Mouse (Mus musculus): ENCODE data around the gene Mdga2.

Gene Mdga2

DNA sequence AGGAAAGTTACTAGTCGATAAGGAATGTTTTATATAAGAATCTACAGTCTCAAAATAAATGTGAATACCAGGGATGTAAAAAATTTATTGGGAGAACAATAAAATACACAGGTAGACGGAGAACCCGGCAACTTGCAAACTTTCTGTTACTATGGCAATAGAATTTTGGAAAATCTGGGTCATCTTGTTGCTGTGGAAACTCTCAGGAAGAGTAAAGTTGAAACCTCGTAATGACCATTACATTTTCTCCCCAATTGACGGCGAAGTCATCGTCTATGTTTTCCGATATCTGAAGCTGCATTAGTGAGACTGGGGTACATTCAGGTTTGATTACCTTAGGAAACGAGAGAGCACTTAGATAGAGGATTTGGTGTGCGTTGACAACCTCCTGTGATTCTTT is 514.0 kb downstream of the Mdga2 start:
- DNase-seq (ENCODE audit: low read depth in 2 of 2, low spot score in 2 of 2), result no peak

DNA sequence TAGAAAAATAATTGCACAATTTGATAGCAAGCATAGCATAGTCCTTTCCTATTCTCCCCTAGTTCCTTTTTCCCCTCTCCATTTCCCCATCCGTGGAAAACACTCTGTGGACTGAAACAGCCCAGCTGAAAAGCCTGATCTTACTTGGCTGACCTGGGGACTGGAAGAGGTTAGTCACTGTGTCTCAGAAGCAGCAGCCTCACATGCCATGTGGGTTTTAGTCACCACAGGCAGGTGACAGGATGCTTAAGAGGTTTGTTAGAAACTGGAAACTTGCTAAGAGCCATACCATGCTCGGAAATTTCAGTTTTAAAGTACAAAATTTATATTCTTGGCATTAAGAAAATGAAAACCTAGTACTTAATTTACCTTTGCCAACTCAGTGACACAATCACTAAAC is 514.9 kb downstream of the Mdga2 start:
- DNase-seq (ENCODE audit: low read depth in 2 of 2, low spot score in 2 of 2), result no peak

DNA sequence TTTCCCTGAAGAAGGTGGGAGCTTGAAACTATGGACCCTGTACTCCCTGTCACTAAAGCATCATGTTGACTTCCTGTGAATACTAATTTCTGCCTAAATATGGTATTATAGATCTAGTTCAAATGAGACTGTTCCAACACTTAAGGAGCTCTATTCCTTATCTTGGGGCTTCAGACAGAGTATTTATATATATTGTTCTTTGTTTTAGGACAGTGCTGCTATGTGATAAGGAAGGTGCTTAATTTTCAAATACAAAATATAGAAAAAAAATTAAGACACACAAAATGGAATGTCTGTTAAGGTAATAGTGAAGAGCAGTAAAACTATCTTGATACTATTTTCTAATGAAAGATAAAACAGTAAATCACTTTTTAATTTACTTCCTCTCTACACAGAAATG is 517.3 kb downstream of the Mdga2 start:
- no peak for DNase-seq (ENCODE audit: low read depth in 2 of 2, low spot score in 2 of 2)

DNA sequence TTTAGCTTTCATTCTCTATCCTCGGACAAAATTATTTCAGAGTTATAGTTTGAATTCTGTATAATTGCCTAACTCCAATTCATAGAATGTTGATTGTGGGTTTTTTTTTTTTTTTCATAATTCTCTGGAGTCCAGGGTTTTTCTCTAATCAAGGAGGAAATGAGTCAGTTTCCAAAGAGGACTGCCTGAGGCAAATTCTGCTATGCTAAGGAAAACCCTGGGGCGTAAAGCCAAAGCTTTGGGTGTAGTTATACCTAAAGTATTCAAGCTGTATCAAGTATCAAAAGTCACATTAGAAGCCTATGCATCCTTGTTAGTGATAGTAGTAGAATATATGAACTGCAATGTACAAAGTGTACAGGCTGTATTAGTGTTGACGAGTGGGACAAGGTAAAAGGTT is 519.6 kb downstream of the Mdga2 start:
- DNase-seq (ENCODE audit: low read depth in 2 of 2, low spot score in 2 of 2), result no peak

DNA sequence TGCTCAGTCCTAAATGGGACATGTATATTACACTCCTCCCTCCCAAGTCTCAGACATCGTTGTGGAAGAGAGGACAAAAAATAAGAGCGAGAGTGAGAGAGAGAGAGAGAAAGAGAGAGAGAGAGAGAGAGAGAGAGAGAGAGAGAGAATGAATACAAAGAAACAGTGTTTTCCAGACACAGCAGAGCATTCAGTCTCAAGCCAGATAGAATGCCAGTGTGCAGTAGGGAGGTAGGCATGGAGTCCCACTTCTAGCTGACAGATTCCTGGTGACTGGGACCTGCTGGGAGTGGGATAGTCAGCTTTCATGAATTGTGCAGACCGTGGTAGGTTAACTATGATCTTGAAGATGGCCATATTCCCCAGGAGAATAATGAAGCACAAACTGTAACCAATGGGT is 542.8 kb downstream of the Mdga2 start:
- no peak for DNase-seq (ENCODE audit: low read depth in 2 of 2, low spot score in 2 of 2)

DNA sequence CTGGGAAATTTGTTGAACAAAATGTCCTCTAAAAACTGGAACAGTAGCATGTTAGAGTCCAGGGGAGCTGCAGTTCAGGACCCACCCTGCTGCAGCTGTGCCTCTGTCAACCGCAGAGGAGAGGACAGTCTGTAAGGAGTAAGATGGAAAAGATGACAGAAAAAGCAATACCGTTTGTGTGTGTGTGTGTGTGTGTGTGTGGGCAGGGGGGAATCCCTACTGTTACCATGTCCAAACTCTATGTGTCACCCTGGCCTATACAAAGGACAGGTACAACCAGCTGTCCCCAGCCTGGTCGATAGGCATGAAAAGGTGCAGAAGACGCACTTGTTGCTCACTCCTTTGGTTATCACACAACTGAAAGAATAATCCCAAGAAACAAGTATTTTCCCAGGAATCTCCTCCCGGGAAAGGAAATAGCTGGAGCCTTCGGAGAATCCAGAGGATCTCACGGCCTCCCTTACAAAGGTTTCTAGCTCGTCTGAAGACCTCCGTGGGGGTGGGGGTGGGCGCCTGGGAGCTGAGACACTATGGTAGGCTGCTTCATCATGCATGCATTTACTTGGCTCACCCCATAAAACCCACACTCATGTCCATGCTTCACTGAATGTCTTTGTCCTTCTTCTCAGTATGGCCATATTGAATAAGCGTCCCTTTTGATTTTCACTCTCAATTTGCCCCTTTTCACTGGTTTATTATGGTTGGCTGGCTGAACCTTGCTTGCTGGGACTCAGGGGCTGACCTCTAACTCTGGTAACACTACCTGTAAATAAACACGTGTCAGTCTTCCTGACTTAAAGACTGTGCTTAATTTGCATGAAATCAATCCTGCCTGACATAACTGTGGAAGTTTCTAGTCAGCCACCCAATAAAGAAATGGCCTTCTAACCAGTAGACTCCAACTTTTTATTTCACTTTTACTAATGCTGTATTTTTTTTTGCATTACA is 573.5 kb downstream of the Mdga2 start:
- no peak for DNase-seq (ENCODE audit: low read depth in 2 of 2, low spot score in 2 of 2)

DNA sequence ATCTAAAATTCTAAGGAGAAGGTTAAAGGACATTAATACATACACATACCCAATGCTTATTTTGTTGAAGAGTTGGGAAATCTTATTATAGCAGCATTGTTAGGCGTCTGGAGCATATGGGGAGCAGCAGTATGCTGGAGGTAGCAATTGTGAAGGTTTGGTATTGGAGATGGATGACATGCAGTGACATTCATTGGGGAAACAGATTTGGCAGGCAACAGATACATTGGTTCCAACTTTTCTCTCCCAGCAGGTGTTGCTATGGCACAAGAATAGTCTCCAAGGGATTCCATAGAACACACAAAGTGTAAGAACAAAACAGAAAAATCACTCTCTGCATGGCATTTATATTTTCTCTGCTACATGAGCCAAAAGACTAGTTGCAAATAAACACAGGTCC is 581.9 kb downstream of the Mdga2 start:
- DNase-seq (ENCODE audit: low read depth in 2 of 2, low spot score in 2 of 2), result no peak

DNA sequence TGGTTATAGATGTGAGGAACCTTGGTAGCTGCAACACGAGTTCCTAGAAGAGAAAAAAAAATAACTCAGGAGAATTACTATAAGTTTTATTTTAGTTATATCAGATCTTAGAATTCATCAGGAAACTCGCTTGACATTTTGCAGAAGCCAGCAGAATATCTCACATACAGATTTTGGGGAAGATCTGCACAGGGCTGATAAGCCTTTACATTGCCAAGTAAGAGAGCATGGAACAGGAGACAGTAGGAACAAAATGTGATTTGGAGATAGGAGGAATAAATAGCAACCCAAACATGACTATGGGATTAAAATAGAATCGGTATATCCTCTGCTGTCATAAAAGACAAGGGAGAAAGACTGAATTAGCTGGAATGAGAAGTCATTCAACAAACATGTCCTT is 602.4 kb downstream of the Mdga2 start:
- DNase-seq (ENCODE audit: low read depth in 2 of 2, low spot score in 2 of 2), result no peak

DNA sequence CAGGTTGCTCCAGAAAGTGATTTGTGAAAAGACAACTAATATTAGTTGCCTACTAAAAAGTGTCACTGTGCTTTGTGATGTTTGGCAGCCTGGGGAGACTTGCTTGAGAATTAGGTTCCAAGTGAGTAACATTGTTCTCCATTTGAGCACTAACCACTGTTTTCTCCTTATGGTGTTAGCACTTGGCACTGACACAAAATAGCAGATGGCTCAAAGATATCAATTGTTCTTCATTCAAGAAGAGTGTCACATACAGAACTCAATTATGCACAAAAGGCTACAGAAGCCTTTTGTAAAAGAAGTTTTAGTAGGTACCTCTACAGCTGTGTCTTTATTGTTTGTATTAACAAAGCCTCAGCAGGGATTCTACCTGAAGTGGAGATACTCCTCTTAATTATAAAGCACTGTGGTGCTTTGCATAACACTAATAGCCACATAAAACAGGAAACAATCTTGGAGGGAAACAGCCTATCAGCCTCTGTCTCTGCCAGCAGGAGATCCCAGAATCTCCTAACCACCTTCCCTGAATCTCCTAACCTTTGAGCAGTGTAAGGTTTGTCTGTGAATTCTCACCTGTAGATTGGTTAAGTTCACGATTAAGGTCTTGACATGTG is 630.6 kb downstream of the Mdga2 start:
- no peak for DNase-seq (ENCODE audit: low read depth in 2 of 2, low spot score in 2 of 2)

DNA sequence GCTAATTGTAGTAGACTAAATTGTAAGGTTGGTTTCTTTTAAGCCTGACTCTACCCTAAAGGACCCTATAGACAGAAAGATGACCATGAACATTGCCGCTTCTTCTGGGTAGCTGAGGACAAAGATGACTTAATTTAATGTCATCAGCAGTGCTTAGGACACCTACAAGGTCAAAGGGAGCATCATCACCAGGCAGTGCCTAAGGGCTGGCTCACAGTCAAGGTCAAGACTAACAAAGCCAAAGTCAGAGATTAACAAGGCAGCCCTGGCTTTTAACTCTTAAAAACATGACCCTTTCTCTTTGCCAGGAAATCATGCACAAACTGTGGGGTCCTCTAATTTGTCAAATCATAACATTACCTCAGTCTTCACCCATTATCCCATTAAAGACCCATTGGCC is 657.0 kb downstream of the Mdga2 start:
- DNase-seq (ENCODE audit: low read depth in 2 of 2, low spot score in 2 of 2), result no peak

DNA sequence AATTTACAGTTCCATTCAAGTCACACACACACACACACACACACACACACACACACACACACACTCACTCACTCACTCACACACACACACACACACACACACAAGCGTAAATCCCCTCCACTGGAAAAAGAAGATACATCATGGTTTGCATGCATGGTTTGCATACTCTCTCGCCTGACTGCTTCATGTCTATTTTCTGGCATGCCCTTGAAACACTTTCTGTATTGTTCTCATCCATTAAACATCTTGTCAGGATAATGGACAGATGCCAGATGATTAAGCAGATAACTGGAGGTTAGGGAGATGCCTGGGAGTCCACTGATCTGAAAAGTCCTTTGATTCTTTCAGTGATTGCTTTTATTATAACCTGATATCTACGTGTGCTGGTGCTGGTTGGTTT is 665.5 kb downstream of the Mdga2 start:
- no peak for DNase-seq (ENCODE audit: low read depth in 2 of 2, low spot score in 2 of 2)

DNA sequence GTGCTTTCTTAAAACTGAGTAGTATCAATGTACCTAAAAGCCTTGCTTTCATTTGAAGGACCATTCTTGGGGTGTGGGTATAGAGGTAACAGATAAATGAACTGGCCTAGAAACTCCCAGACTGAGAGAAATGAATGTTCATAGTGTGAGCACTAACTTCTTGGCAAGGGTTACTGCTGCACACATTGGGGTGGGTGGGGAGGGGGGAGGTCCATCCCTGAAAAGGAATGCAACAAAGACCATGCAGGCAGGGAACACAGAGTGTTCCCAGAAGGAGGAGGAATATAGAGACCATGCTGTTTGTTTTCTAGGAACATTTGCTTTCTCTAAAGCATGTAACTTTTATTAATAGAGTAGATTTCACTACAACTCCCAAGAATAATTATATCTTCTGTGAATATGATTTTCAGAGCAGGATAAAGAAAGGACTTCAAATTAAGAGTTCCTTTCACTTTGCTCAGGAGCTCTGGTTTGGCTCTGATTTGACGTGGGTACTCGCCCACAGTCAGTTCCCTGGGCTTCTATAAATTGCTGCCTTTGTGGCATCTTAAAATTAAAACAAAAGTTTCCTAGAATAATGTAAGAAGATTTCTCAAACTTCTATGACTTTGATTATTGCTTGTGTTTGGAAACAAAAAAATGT is 666.0 kb downstream of the Mdga2 start:
- no peak for DNase-seq (ENCODE audit: low read depth in 2 of 2, low spot score in 2 of 2)

DNA sequence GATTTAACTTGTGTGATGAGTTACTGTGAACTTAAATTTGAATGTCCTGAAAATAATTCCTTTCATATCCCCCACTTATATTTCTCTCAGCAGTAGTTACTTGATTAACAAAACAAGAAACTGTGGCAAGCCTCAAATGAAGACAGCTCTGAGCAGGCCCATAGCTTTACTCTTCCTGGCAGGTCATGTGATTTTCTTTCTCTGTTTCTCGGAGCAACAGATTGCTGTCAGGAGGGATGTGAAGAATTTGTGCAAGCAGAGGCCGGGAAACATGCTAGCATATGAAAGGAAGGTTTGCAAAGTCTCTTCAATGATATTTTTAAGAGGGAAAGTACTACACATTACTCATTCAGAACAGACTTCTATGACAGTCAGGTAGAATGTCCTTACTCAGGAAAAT is 697.4 kb downstream of the Mdga2 start:
- no peak for DNase-seq (ENCODE audit: low read depth in 2 of 2, low spot score in 2 of 2)

DNA sequence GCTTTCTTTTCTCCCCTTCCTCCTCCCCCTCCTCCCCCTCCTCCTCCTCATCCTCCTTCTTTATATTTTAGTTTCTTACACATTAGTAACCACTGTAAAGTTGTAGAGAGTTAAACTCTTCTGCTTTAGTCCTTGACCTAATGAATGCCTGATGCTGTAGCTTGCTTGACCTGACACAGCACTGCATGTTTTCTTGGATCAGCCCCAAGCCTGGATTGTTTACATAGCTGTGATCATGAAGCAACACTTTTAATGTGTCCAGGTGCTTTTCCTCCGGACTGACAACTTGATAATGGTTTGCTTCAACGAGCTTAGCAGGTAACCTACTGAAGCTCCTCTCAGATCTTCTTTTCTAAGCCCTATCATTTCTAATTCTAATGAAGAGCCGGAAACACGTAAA is 723.1 kb downstream of the Mdga2 start:
- DNase-seq (ENCODE audit: low read depth in 2 of 2, low spot score in 2 of 2), result no peak

DNA sequence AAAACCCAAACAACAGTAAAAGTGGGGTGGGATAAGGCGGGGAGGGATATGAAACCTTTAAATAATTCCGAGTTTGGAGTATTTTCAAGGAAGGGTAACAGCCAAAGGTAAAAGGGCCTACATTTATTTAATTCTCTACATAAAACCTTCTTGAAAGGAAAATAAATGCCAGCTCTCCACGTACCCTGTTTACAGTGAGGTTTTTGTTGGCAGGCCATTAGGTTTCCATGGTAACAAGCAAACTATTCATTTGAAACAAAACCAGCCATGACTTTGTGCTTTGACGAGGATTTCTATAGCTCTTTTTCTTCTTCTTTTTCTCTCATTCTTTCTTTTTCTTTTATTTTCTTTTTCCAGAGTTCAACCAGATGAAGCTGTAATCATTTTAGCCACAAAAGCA is 751.5 kb downstream of the Mdga2 start:
- no peak for DNase-seq (ENCODE audit: low read depth in 2 of 2, low spot score in 2 of 2)

DNA sequence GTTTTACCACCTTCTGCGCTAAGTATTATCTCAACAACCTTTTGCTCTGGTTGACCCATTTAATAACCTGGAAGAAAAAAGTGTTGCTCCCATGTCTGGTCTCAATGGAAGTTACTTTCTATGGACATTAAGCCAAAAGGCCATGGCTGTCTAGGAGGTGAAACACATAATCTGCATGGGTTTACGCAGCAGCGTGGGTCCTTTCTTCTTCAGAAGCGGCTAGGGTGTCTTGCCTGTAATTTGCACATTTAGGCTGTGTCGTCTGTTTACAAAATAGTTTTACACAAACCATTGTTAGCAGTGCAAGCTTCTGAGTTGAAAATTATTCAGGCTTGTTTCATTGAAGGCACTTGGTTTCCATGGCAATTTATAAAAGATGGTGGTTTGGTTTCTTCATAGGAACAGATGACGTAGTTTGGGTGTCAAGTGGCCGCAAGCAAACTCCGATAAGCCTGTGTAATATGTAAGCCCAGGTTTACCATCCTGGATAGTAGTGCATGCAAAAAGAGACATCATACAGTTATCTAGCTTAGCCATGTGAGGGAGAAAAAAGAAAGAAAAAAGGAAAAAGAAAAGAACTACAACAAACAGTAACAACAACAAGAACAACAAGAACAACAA is 752.0 kb downstream of the Mdga2 start:
- no peak for DNase-seq (ENCODE audit: low read depth in 2 of 2, low spot score in 2 of 2)

DNA sequence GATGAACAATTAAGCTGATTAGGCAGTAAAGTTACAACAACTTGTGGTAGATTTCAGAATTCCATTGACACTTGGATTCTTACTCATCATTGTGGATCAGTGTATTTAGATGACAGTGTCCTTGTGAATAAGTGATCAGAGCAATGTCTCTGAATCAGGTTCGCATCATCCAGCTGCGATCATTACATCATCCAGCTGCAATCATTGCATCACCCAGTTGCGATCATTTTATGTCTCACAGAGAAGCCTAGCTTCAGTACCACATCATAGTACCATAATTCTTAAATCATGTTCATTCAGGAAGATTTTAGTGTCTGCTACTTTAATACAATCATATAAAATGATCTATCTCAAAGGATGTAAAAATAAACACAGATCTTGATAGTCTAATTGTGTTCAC is 756.8 kb downstream of the Mdga2 start:
- no peak for DNase-seq (ENCODE audit: low read depth in 2 of 2, low spot score in 2 of 2)

DNA sequence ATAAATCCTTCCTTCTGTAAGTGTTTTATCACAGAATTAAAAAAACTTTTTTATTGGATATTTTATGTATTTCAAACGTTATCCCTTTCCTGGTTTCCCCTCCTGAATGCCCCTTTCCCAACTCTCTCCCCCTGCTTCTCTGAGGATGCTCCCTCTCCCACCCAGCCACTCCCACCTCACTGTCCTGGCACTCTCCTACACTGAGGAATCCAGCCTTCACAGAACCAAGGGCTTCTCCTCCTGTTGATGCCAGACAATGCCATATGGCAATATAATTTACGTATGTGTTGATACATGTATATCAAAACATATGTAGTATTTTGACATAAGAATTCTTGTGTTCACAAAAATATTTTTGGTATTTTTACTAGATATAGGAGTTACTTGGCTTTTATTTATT is 779.0 kb downstream of the Mdga2 start:
- DNase-seq (ENCODE audit: low read depth in 2 of 2, low spot score in 2 of 2), result no peak

Measured in CD8-positive naive resting alpha-beta T cell, adult 2 months (primary cell).